ENCODE assay signal across 29 mouse cellular contexts in the genomic region with DNA sequence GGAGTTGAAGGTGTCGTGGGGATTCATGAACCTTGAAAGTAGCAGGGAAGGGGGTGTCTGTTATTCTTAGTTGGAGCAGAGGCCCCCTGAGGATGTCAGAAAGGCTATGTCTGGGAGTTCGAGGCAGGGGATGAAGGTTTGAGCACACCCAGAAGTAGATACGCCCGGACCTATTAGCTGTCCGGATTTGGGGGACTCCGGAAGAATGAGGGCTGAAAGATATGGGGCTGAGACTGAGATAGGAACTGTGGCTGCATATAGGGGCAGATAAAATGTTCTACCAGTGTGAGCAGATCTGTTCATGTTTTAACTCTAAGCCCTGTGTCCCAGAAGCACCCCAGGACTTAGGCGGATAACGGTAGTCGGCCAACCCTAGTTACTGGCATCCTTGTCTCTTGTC. TPM values are rescaled to one million over a fixed set of nuclear protein-coding genes. Genes with fewer than 3 reads are reported as not detected.
"Had no signal": no experiment of that assay in that cellular context is flagged by ENCODE, and none has a peak within 500 bp of the region (broad histone marks: within the 10 kb centered on the region; RNA-seq: fewer than 3 reads in every experiment).

No protein-coding gene starts in this region.

- H3K9ac ChIP-seq: heart, embryonic 13.5 days; heart, embryonic 15.5 days; hindbrain, embryonic 12.5 days; hindbrain, embryonic 14.5 days; kidney, embryonic 15.5 days; limb, embryonic 13.5 days; limb, embryonic 15.5 days; liver, embryonic 14.5 days had no signal

- ATAC-seq: hindbrain, embryonic 16.5 days; inflammation-experienced regulatory T-cells, adult 6 months; intestine, embryonic 16.5 days had no signal

- DNase-seq: gastrocnemius, adult 2 months; gastrocnemius, postnatal 10 days; gastrocnemius, postnatal 25 days; heart, adult 2 months; heart, postnatal 4 days; kidney, adult 11 months; kidney, adult 2 months; kidney, adult 9 months; kidney, postnatal 14 days; kidney, postnatal 36 days; layer of hippocampus, adult 9-11 months; layer of hippocampus, postnatal 36 days; left cerebral cortex, postnatal 4 days had no signal

- H3K9me3 ChIP-seq: heart, embryonic 13.5 days; heart, embryonic 15.5 days; hindbrain, embryonic 10.5 days; kidney, embryonic 15.5 days; limb, embryonic 13.5 days; limb, embryonic 15.5 days had no signal

- H3K27me3 ChIP-seq: limb, embryonic 15.5 days had no signal

- H3K27ac ChIP-seq: gastrocnemius, adult 2 months; heart, adult 2 months; heart, embryonic 13.5 days; heart, embryonic 15.5 days; hindbrain, embryonic 10.5 days; hindbrain, embryonic 12.5 days; hindbrain, embryonic 14.5 days; kidney, embryonic 15.5 days; kidney, postnatal 0 days; limb, embryonic 13.5 days; limb, embryonic 15.5 days; liver, embryonic 14.5 days had no signal

- H3K4me3 ChIP-seq: gastrocnemius, adult 2 months; heart, adult 2 months; heart, embryonic 13.5 days; heart, embryonic 15.5 days; hindbrain, embryonic 10.5 days; hindbrain, embryonic 12.5 days; kidney, embryonic 15.5 days; limb, embryonic 13.5 days; limb, embryonic 15.5 days had no signal

- H3K36me3 ChIP-seq: heart, embryonic 15.5 days had no signal

- H3K4me2 ChIP-seq: heart, embryonic 11.5 days; heart, embryonic 13.5 days; heart, embryonic 15.5 days; hindbrain, embryonic 12.5 days; hindbrain, embryonic 14.5 days; kidney, embryonic 15.5 days; limb, embryonic 13.5 days; limb, embryonic 15.5 days had no signal

RNA-seq across cellular contexts. Expression of a gene that starts 5.4 kb away (rescaled TPM):
- polyA plus RNA-seq: inflammation-experienced regulatory T-cells, adult 6 months had no signal

RNA-seq across cellular contexts. Expression of a gene that starts 51.1 kb away (rescaled TPM):
- total RNA-seq: granulocyte monocyte progenitor cell, adult 5-6 weeks; liver, adult 2 months had no signal
